Mouse (Mus musculus): ENCODE measurements around the gene Gbf1. TPM values are rescaled to one million over a fixed set of nuclear protein-coding genes. Genes with fewer than 3 reads are reported as not detected.

Gbf1 gene
- polyA plus RNA-seq, 1 experiment: 61.8 TPM

- no peak for TF ChIP-seq CEBPB (IDR thresholded peaks at IDR 0.05; ENCODE audit: insufficient read depth, poor library complexity, severe bottlenecking)
- TF ChIP-seq REST (IDR thresholded peaks at IDR 0.05; ENCODE audit: insufficient read depth, insufficient read length): no peak
- TF ChIP-seq TCF12 (IDR thresholded peaks at IDR 0.05; ENCODE audit: insufficient read depth, poor library complexity, severe bottlenecking): no peak
- TF ChIP-seq POLR2A (IDR thresholded peaks at IDR 0.05; ENCODE audit: insufficient read length, low read depth): no peak
- no peak for TF ChIP-seq POLR2AphosphoS2 (IDR thresholded peaks at IDR 0.05; ENCODE audit: insufficient read length, low read depth)
- no peak for TF ChIP-seq E2F4 (IDR thresholded peaks at IDR 0.05; ENCODE audit: insufficient read depth)
- TF ChIP-seq MAX (IDR thresholded peaks at IDR 0.05; ENCODE audit: low read depth): no peak
- TF ChIP-seq TCF3 (IDR thresholded peaks at IDR 0.05; ENCODE audit: insufficient read length, low read depth): no peak
- no peaks in the 10 kb centered on the region for H3K79me2 ChIP-seq (ENCODE audit: control insufficient read depth, insufficient read depth)
- no peaks in the 10 kb centered on the region for H3K36me3 ChIP-seq (ENCODE audit: control insufficient read depth, insufficient read depth)
- H3K27me3 ChIP-seq (ENCODE audit: control insufficient read depth, insufficient read depth, insufficient read length): peaks cover 34% of the 10 kb centered on the region
- no peak overlapping the region for H3K4me3 ChIP-seq
- no peak overlapping the region for H3K4me2 ChIP-seq (ENCODE audit: low read depth)
- no peak overlapping the region for H3ac ChIP-seq (ENCODE audit: control insufficient read depth, insufficient read length)
Observed at GRCm38 (mm10) chr19:46324918-46325317, 172.6 kb downstream of the Gbf1 start.

DNA sequence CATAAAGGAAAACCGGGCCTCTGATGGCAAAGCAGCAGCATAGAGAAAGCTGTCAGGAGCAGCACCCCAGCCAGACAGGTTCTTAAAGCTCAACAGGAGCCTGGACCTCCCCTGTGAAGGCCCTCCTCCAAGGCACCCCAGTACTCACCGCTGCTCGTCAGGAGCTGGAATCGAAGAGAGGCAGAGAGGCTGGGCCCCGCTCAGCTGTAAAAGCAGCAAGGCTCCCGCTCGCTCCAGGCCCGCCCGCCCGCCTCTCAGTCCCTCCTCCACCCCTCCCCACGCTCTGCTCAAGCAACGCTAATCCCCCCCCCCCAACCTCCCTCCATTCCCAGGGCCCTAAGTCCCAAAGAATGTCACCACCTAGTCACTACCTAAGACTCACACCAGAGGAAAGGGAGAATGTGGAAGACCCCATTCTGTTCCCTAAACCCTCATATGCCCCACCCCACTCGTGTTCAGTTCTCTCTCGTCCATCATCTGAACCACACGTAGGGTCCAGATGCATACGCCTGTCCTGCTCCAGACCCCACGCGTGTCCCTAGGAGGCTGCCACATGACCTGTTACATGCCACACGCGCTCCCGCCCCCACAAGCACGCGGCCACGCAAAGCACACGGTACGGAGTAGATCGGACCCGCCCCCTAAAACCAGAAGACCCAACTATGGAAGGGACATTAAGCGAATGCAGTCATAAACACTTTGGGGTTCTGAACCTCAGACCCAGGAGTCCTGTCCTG, 173.9 kb downstream of the Gbf1 start:
- peaks cover 28% of the 10 kb centered on the region for H3K27me3 ChIP-seq (ENCODE audit: control insufficient read depth, insufficient read depth, insufficient read length)
- H3K4me2 ChIP-seq (ENCODE audit: low read depth): peak overlapping the region; percentile 69
- no peaks in the 10 kb centered on the region for H3K79me2 ChIP-seq (ENCODE audit: control insufficient read depth, insufficient read depth)
- TF ChIP-seq MYOD1 (IDR thresholded peaks at IDR 0.05; ENCODE audit: control insufficient read depth in 1 of 3, insufficient read length in 2 of 3, low read depth in 2 of 3): no peak
- TF ChIP-seq SRF (IDR thresholded peaks at IDR 0.05; ENCODE audit: control insufficient read depth, insufficient read length, low read depth): no peak
- no peak for TF ChIP-seq E2F4 (IDR thresholded peaks at IDR 0.05; ENCODE audit: insufficient read depth)
- no peak for TF ChIP-seq POLR2AphosphoS2 (IDR thresholded peaks at IDR 0.05; ENCODE audit: insufficient read length, low read depth)
- no peak for TF ChIP-seq POLR2A (IDR thresholded peaks at IDR 0.05; ENCODE audit: insufficient read length, low read depth)
- no peak for TF ChIP-seq TCF3 (IDR thresholded peaks at IDR 0.05; ENCODE audit: insufficient read length, low read depth)
- no peak for TF ChIP-seq REST (IDR thresholded peaks at IDR 0.05; ENCODE audit: insufficient read depth, insufficient read length)
- H3K4me3 ChIP-seq: no peak overlapping the region
- no peak overlapping the region for H3ac ChIP-seq (ENCODE audit: control insufficient read depth, insufficient read length)
- H3K36me3 ChIP-seq (ENCODE audit: control insufficient read depth, insufficient read depth): no peaks in the 10 kb centered on the region

- TF ChIP-seq REST (IDR thresholded peaks at IDR 0.05; ENCODE audit: insufficient read depth, insufficient read length): peak; percentile 85
- TF ChIP-seq E2F4 (IDR thresholded peaks at IDR 0.05; ENCODE audit: insufficient read depth): no peak
- peak within 1 kb of the TSS; percentile 69 for H3K4me2 ChIP-seq (ENCODE audit: low read depth)
- H3K36me3 ChIP-seq (ENCODE audit: control insufficient read depth, insufficient read depth): no peaks in the 10 kb centered on the region
- H3K79me2 ChIP-seq (ENCODE audit: control insufficient read depth, insufficient read depth): no peaks in the 10 kb centered on the region
- peak within 1 kb of the TSS; percentile 77 for H3K4me3 ChIP-seq
- H3ac ChIP-seq (ENCODE audit: control insufficient read depth, insufficient read length): peak within 1 kb of the TSS; percentile 27
- H3K27me3 ChIP-seq (ENCODE audit: control insufficient read depth, insufficient read depth, insufficient read length): peaks cover 28% of the 10 kb centered on the region
Observed at GRCm38 (mm10) chr19:46326756-46327305, 174.5 kb downstream of the Gbf1 start, which contains the start of gene Psd. Gene Psd (minus strand): TSS chr19:46327156.

- H3K4me2 ChIP-seq (ENCODE audit: low read depth): peak overlapping the region; percentile 69
- no peaks in the 10 kb centered on the region for H3K79me2 ChIP-seq (ENCODE audit: control insufficient read depth, insufficient read depth)
- H3K27me3 ChIP-seq (ENCODE audit: control insufficient read depth, insufficient read depth, insufficient read length): peaks cover 22% of the 10 kb centered on the region
- H3ac ChIP-seq (ENCODE audit: control insufficient read depth, insufficient read length): peak overlapping the region; percentile 27
- H3K36me3 ChIP-seq (ENCODE audit: control insufficient read depth, insufficient read depth): no peaks in the 10 kb centered on the region
- H3K4me3 ChIP-seq: peak overlapping the region; percentile 77
- no peak for TF ChIP-seq POLR2AphosphoS2 (IDR thresholded peaks at IDR 0.05; ENCODE audit: insufficient read length, low read depth)
- TF ChIP-seq MYOD1 (IDR thresholded peaks at IDR 0.05; ENCODE audit: control insufficient read depth in 1 of 3, insufficient read length in 2 of 3, low read depth in 2 of 3): no peak
- TF ChIP-seq TCF12 (IDR thresholded peaks at IDR 0.05; ENCODE audit: insufficient read depth, poor library complexity, severe bottlenecking): no peak
- no peak for TF ChIP-seq USF1 (IDR thresholded peaks at IDR 0.05; ENCODE audit: low read depth)
- TF ChIP-seq SRF (IDR thresholded peaks at IDR 0.05; ENCODE audit: control insufficient read depth, insufficient read length, low read depth): no peak
- no peak for TF ChIP-seq POLR2A (IDR thresholded peaks at IDR 0.05; ENCODE audit: insufficient read length, low read depth)
Observed at GRCm38 (mm10) chr19:46327531-46328064, 175.3 kb downstream of the Gbf1 start.

DNA sequence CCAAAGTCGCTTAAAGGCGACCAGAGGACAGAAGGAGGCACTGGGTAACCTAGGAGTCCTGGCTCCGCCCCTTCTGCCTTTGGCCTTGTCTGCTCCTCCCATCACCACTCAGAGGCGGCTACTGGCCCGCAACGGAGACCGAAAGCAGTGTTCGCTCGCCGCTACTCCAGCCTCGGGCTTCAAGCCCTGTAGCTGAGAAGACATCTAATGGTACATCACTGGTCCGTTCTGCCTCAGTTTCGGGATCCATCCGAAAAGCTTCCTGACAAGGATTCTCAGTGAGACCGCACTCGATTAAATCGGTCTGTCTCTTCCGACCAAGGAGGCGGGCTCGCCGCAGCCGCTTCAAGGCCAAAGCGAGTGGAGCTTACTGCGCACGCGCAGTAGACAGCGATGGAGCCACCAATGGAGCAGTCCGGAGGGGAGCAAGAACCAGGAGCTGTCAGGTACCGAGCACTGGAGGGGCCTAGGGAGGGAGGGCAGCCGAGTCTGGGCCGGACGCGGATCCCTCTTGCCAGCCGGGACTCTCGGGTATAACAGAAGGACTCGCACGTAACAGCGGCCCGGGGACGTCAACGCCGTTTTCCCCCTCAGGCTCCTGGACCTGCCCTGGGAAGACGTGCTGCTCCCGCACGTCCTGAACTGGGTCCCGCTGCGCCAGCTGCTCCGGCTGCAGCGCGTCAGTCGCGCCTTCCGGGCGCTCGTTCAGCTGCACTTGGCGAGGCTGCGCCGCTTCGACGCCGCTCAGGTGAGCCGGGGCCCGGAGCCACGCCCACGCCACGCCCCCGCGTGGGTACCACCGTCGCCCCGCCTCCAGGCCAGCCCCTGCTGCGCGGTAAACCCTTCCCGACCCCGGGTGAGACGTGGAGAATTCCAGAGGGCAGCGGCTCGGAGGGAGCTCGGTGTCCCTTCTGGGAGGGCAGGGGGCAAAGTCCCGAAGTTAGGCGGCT, 176.0 kb downstream of the Gbf1 start, which contains the start of gene Fbxl15:
Gene Fbxl15 (plus strand): TSS at position 104 of the 950 bp plus-strand sequence.
- peaks cover 14% of the 10 kb centered on the region for H3K27me3 ChIP-seq (ENCODE audit: control insufficient read depth, insufficient read depth, insufficient read length)
- peak within 1 kb of the TSS; percentile 77 for H3K4me3 ChIP-seq
- H3ac ChIP-seq (ENCODE audit: control insufficient read depth, insufficient read length): peak within 1 kb of the TSS; percentile 27

More for the DNA sequence above, 176.0 kb downstream of the Gbf1 start, which contains the start of gene Fbxl15:
- TF ChIP-seq TCF12 (IDR thresholded peaks at IDR 0.05; ENCODE audit: insufficient read depth, poor library complexity, severe bottlenecking) (no peak), POLR2AphosphoS2 (IDR thresholded peaks at IDR 0.05; ENCODE audit: insufficient read length, low read depth) (peak; percentile 73), POLR2A (IDR thresholded peaks at IDR 0.05; ENCODE audit: insufficient read length, low read depth) (peak; percentile 81), MYOG (IDR thresholded peaks at IDR 0.05; ENCODE audit: control insufficient read depth in 1 of 3, insufficient read depth in 1 of 3, insufficient read length in 2 of 3, low read depth in 2 of 3) (peak in 2 of 3 experiments; percentile 43 to 66), REST (IDR thresholded peaks at IDR 0.05; ENCODE audit: insufficient read depth, insufficient read length) (no peak), CEBPB (IDR thresholded peaks at IDR 0.05; ENCODE audit: insufficient read depth, poor library complexity, severe bottlenecking) (no peak), MYOD1 (IDR thresholded peaks at IDR 0.05; ENCODE audit: control insufficient read depth in 1 of 3, insufficient read length in 2 of 3, low read depth in 2 of 3) (peak in 2 of 3 experiments; percentile 37 to 75)
- H3K79me2 ChIP-seq (ENCODE audit: control insufficient read depth, insufficient read depth): no peaks in the 10 kb centered on the region
- H3K36me3 ChIP-seq (ENCODE audit: control insufficient read depth, insufficient read depth): no peaks in the 10 kb centered on the region
- H3K4me2 ChIP-seq (ENCODE audit: low read depth): peak within 1 kb of the TSS; percentile 87
